Mouse (Mus musculus) hindbrain, embryonic 15.5 days (tissue): Measurements from ENCODE around the gene Gpr25. TPM values are rescaled to one million over a fixed set of nuclear protein-coding genes. Genes with fewer than 3 reads are reported as not detected.

ENCODE experiments used
- ATAC-seq: fragments of 200-750 bp; cut with Nextera tagmentation; 2 replicates; pipeline ENCODE4 v1.8.0; 2017; ENCODE audit warnings: low read depth, moderate number of reproducible peaks, moderate TSS enrichment; ENCODE audit not compliant: low FRiP score
- H3K27ac ChIP-seq: fragments of 300-500 bp; sonication (generic); replicated peaks from 2 replicates; pipeline ENCODE4 v1.5.1; 2015; ENCODE audit warnings: mild to moderate bottlenecking, inconsistent platforms
- H3K27me3 ChIP-seq: fragments of 300-500 bp; sonication (generic); 2 replicates; pipeline ENCODE4 v1.6.1; 2015; ENCODE audit warnings: control low read depth, inconsistent platforms
- H3K36me3 ChIP-seq: fragments of 300-500 bp; sonication (generic); 2 replicates; pipeline ENCODE4 v1.6.1; 2015; ENCODE audit warnings: control low read depth, inconsistent platforms
- H3K4me1 ChIP-seq: fragments of 300-500 bp; sonication (generic); replicated peaks from 2 replicates; pipeline ENCODE4 v1.6.1; 2015; ENCODE audit warnings: control low read depth, inconsistent platforms
- H3K4me2 ChIP-seq: fragments of 300-500 bp; sonication (generic); 2 replicates; pipeline ENCODE4 v1.6.1; 2015; ENCODE audit warnings: moderate library complexity, mild to moderate bottlenecking, inconsistent platforms
- H3K4me3 ChIP-seq: fragments of 300-500 bp; sonication (generic); 2 replicates; pipeline ENCODE4 v1.5.1; 2015; ENCODE audit warnings: mild to moderate bottlenecking, inconsistent platforms
- H3K9ac ChIP-seq: fragments of 300-500 bp; sonication (generic); 2 replicates; pipeline ENCODE4 v1.6.1; 2015; ENCODE audit warnings: inconsistent platforms
- H3K9me3 ChIP-seq: fragments of 300-500 bp; sonication (generic); 2 replicates; pipeline ENCODE4 v1.6.1; 2016; ENCODE audit warnings: control low read depth, inconsistent platforms
- WGBS: fragments of 180-500 bp; shearing (Covaris S2); methylation state at CpG from one replicate; pipeline ENCODE4 v1.1.7; 2015; 5-methylcytosine and 5-hydroxymethylcytosine counted together
- polyA plus RNA-seq: library from polyadenylated mRNA; unstranded; fragments of >200 nt; fragmentation: Nextera tagmentation; extraction: Ambion mirVana; gene quantifications from 2 replicates; pipeline ENCODE4 v1.2.1, GENCODE M21; 2015

Gpr25 gene
- polyA plus RNA-seq = 1.1 TPM in 2 replicates

DNA sequence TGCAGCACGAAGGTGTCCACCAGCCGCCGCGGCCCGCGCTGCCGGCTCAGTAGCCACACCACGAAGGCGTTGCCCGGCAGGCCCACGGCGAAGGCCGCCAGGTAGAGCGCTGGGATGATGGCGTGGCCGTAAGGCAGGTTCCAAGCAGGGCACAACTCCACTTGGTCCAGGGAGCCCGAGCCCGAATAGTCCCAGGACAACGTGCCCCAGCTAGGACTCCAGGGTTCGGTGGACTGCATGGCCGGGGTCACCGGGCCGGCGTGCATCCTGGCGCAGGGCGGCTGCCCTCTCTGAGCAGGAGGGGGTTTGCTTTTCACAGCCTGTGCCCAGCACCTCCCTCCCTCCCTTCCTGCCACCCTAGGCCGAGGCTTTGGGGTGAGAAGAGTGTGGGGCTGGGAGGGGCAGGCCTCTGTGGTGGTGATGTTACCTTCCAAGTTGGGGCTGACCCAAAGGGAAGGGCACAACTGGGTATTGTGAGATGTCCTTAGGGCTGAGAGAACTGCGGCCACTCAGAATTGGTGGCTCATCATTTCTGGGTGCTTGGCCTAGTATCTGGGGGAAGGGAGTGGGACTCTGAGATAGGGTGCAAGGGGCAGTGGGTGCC, at the start of gene Gpr25:
Gpr25 (minus strand) TSS at position 239 of the 604 bp plus-strand sequence.
- peaks cover 21% of the 10 kb centered on the region for H3K4me1 ChIP-seq
- ATAC-seq = peak; percentile 32; the same call in 1 of the 2 replicates
- WGBS = 7% methylated on average over 28 of the region's 28 CpGs
- peak within 1 kb of the TSS; percentile 56 for H3K9ac ChIP-seq
- H3K36me3 ChIP-seq = no peaks in the 10 kb centered on the region
- H3K4me3 ChIP-seq = peak within 1 kb of the TSS; percentile 57
- no peaks in the 10 kb centered on the region for H3K9me3 ChIP-seq
- peaks cover 22% of the 10 kb centered on the region for H3K27me3 ChIP-seq
- peak within 1 kb of the TSS; percentile 72 for H3K27ac ChIP-seq
- peak within 1 kb of the TSS; percentile 74 for H3K4me2 ChIP-seq

DNA sequence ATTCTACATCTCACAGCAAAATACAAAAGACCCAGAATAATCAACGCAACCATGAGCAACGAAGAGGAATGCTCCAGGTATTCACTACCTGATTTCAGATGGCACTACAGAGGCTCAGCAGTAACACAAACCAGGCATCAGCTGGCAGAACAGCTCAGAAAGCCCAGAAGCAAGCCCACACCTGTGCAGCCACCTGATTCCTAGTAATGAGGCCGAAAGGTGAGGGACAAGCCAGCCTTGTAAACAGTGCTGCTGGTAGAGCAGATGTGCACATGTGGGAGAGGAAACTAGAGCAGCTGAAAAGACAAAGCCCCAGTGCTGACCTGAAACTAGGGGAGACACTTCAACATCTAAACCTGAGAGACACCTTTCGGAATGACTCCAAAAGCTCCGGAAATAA, 48.5 kb upstream of the Gpr25 start:
- no peaks in the 10 kb centered on the region for H3K27me3 ChIP-seq
- no peaks in the 10 kb centered on the region for H3K9me3 ChIP-seq
- no peak overlapping the region for H3K27ac ChIP-seq
- ATAC-seq = no peak
- 88% methylated on average over 5 of the region's 5 CpGs for WGBS
- H3K4me1 ChIP-seq = peaks cover 11% of the 10 kb centered on the region
- no peaks in the 10 kb centered on the region for H3K36me3 ChIP-seq
- H3K4me3 ChIP-seq = no peak overlapping the region
- no peak overlapping the region for H3K9ac ChIP-seq
- no peak overlapping the region for H3K4me2 ChIP-seq

DNA sequence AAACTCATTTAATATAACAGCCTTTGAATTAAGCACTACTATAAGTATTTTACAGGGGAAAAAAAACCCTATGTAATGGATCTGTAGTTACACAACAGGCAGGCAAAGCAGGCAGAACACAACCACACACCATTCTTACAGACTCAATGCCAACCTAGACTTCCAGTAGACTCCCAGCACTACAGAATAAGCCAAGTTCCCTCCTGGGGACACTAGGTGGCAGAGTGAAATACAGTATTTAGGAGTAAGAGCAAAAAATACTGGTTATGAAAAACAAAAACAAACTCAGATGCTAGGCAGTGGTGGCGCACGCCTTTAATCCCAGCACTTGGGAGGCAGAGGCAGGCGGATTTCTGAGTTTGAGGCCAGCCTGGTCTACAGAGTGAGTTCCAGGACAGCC, 45.8 kb upstream of the Gpr25 start:
- peaks cover 4% of the 10 kb centered on the region; the same call in 1 of the 2 replicates for H3K36me3 ChIP-seq
- peaks cover 11% of the 10 kb centered on the region for H3K4me1 ChIP-seq
- no peaks in the 10 kb centered on the region for H3K9me3 ChIP-seq
- ATAC-seq = no peak
- H3K27me3 ChIP-seq = no peaks in the 10 kb centered on the region
- H3K4me2 ChIP-seq = no peak overlapping the region
- H3K4me3 ChIP-seq = no peak overlapping the region
- 75% methylated on average over 3 of the region's 3 CpGs for WGBS
- no peak overlapping the region for H3K27ac ChIP-seq
- H3K9ac ChIP-seq = no peak overlapping the region

GRCm38 (mm10) chr1:136293961-136294360, 33.3 kb upstream of the Gpr25 start:
- Histone ChIP-seq H3K27me3 (no peaks in the 10 kb centered on the region), H3K4me1 (no peaks in the 10 kb centered on the region), H3K36me3 (peaks cover 3% of the 10 kb centered on the region; the same call in 1 of the 2 replicates), H3K27ac (no peak overlapping the region), H3K9me3 (no peaks in the 10 kb centered on the region), H3K9ac (no peak overlapping the region), H3K4me3 (no peak overlapping the region), H3K4me2 (no peak overlapping the region)
- ATAC-seq = no peak

GRCm38 (mm10) chr1:136289803-136290202, 29.1 kb upstream of the Gpr25 start:
- Histone ChIP-seq H3K9ac (no peak overlapping the region), H3K4me3 (no peak overlapping the region), H3K27me3 (no peaks in the 10 kb centered on the region), H3K36me3 (peaks cover 10% of the 10 kb centered on the region), H3K4me2 (no peak overlapping the region), H3K27ac (no peak overlapping the region), H3K4me1 (no peaks in the 10 kb centered on the region), H3K9me3 (no peaks in the 10 kb centered on the region)
- 71% methylated on average over 1 of the region's 1 CpGs for WGBS
- ATAC-seq = peak; percentile 19; the same call in 1 of the 2 replicates

DNA sequence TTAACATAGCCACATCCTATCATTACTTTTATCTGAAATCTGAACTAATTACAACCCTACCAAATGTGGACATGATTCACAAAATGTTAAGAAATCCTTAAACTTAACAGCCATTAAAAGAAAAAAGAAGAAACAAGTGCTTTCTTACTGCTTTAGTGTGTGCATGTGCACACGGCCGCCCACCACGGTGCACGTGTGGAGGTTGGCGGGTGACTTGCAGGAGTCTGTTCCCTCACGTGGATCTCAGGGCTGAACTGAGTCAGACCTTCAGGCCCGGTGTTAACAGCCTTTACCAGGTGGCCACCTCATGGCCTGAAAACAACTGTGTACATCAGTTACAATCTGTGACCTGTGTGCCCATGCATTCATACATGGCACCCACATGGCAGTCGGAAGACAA, 16.7 kb upstream of the Gpr25 start:
- no peak for ATAC-seq
- no peaks in the 10 kb centered on the region for H3K27me3 ChIP-seq
- no peak overlapping the region for H3K4me2 ChIP-seq
- H3K4me1 ChIP-seq = no peaks in the 10 kb centered on the region
- no peak overlapping the region for H3K4me3 ChIP-seq
- no peaks in the 10 kb centered on the region for H3K9me3 ChIP-seq
- WGBS = 90% methylated on average over 8 of the region's 8 CpGs
- H3K27ac ChIP-seq = no peak overlapping the region
- peaks cover 82% of the 10 kb centered on the region for H3K36me3 ChIP-seq
- H3K9ac ChIP-seq = no peak overlapping the region

DNA sequence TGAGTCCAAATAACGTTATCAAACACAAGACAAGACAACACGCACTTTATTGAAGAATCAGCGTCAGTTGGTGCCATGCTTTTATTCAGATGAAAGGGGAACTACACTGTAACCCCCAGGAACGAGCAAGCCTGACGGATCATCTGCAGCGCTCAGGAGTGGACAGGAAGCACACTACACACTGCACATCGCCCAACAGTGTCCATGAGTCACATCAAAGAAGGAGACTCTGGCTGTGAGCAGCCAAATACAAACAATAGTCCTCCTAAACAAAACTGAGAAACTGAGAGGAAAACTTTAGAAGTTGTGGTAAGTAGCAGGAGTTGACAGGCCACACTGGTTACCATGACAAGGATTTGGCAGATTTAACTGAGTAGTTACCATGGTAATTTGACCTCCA, 7.6 kb upstream of the Gpr25 start:
- no peak for ATAC-seq
- Histone ChIP-seq H3K27me3 (no peaks in the 10 kb centered on the region), H3K4me3 (no peak overlapping the region), H3K9ac (no peak overlapping the region), H3K27ac (no peak overlapping the region), H3K9me3 (no peaks in the 10 kb centered on the region), H3K36me3 (peaks cover 43% of the 10 kb centered on the region), H3K4me2 (no peak overlapping the region), H3K4me1 (no peaks in the 10 kb centered on the region)
- 66% methylated on average over 7 of the region's 7 CpGs for WGBS

- H3K27me3 ChIP-seq = peaks cover 8% of the 10 kb centered on the region; the same call in 1 of the 2 replicates
- WGBS = 77% methylated on average over 6 of the region's 6 CpGs
- H3K9ac ChIP-seq = no peak overlapping the region
- no peak overlapping the region for H3K4me2 ChIP-seq
- no peak for ATAC-seq
- no peak overlapping the region for H3K27ac ChIP-seq
- no peaks in the 10 kb centered on the region for H3K9me3 ChIP-seq
- H3K4me1 ChIP-seq = peaks cover 4% of the 10 kb centered on the region; the same call in 1 of the 2 replicates
- H3K4me3 ChIP-seq = no peak overlapping the region
- H3K36me3 ChIP-seq = peaks cover 23% of the 10 kb centered on the region
Measured at GRCm38 (mm10) chr1:136266127-136266526, 5.5 kb upstream of the Gpr25 start.

- Histone ChIP-seq H3K9me3 (no peaks in the 10 kb centered on the region), H3K4me2 (no peak overlapping the region), H3K9ac (no peak overlapping the region), H3K4me3 (no peak overlapping the region), H3K27ac (no peak overlapping the region), H3K36me3 (peaks cover 7% of the 10 kb centered on the region; the same call in 1 of the 2 replicates), H3K27me3 (peaks cover 15% of the 10 kb centered on the region), H3K4me1 (peaks cover 21% of the 10 kb centered on the region)
- 70% methylated on average over 5 of the region's 5 CpGs for WGBS
- no peak for ATAC-seq
Measured at GRCm38 (mm10) chr1:136263355-136263754, 2.7 kb upstream of the Gpr25 start.

DNA sequence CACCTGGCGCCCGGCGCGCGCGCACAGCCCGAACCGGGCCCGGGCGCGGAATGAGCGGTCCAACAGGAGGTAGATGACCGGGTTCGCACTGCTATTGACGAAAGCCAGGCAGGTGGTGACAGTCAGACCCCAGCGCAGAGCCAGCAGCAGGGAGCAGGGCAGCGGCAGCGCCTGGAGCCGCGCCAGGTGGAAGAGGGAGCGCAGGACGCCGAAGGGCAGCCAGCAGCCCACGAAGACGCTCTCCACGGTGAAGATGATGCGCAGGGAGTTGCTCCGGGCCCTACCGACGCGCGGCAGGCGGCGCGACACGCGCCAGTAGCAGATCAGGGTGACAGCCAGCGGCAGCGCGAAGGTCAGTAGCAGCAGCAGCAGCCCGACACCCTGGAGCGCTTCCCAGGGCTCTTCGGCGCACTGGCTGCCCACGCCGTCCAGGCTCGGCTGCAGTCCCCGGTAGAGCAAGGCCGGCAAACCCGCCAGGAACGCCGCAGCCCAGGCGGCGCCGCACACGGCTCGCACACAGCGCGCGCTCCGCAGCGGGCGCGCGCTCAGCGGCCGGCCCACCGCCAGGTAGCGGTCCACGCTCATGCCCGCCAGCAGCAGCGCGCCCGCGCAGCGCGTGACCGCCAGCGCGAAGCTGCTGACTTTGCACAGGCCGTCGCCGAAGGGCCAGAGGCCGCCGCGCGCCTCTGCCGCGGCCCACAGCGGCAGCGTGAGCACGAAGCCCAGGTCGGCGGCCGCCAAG, 609 bp downstream of the Gpr25 start:
- Histone ChIP-seq H3K27me3 (peaks cover 22% of the 10 kb centered on the region), H3K36me3 (no peaks in the 10 kb centered on the region), H3K4me3 (peak overlapping the region; percentile 57), H3K4me2 (peak overlapping the region; percentile 74), H3K9me3 (no peaks in the 10 kb centered on the region), H3K27ac (peak overlapping the region; percentile 72), H3K4me1 (peaks cover 21% of the 10 kb centered on the region), H3K9ac (peak overlapping the region; percentile 56)
- ATAC-seq = peak; percentile 85
- under 1% methylated on average over 95 of the region's 95 CpGs for WGBS

DNA sequence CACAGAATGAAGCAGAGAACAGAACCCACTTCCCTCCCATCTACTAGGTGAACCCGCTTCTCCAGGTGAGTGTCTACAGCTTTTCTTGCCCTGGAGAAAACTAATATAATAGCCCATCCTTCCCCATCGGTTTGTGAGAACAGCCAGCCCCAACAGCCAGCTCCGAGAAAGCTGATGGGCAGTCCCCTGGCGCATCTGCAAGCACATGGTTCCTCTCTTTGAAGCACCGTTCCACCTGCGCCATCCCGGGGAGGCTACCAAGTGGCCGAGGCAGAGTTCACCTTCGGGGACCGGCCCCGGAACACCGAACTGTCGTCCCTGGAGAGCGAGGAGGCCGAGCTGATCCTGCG, 1.2 kb downstream of the Gpr25 start:
- peak overlapping the region; percentile 72; the same call in 1 of the 2 replicates for H3K27ac ChIP-seq
- H3K36me3 ChIP-seq = no peaks in the 10 kb centered on the region
- peak overlapping the region; percentile 74 for H3K4me2 ChIP-seq
- peak overlapping the region; percentile 57 for H3K4me3 ChIP-seq
- peaks cover 21% of the 10 kb centered on the region for H3K4me1 ChIP-seq
- H3K27me3 ChIP-seq = peaks cover 22% of the 10 kb centered on the region
- no peaks in the 10 kb centered on the region for H3K9me3 ChIP-seq
- peak overlapping the region; percentile 56 for H3K9ac ChIP-seq
- WGBS = 3% methylated on average over 16 of the region's 16 CpGs
- ATAC-seq = no peak

GRCm38 (mm10) chr1:136258495-136258894, 2.2 kb downstream of the Gpr25 start:
- Histone ChIP-seq H3K36me3 (no peaks in the 10 kb centered on the region), H3K9me3 (no peaks in the 10 kb centered on the region), H3K4me1 (peaks cover 21% of the 10 kb centered on the region), H3K27me3 (peaks cover 22% of the 10 kb centered on the region), H3K4me3 (no peak overlapping the region), H3K4me2 (no peak overlapping the region), H3K27ac (no peak overlapping the region), H3K9ac (no peak overlapping the region)
- ATAC-seq = no peak
- 79% methylated on average over 9 of the region's 9 CpGs for WGBS
